Mouse (Mus musculus) central nervous system, embryonic 11.5 days (tissue): ENCODE data around the gene H2-Q1. TPM values are rescaled to one million over a fixed set of nuclear protein-coding genes. Genes with fewer than 3 reads are reported as not detected.

ENCODE experiments used
- polyA plus RNA-seq: library from polyadenylated mRNA; depleted of rRNA; stranded (reverse); fragments of >200 nt; gene quantifications from 2 replicates; pipeline ENCODE4 v1.2.3, GENCODE M21; 2012; rRNA removed

Gene H2-Q1
- polyA plus RNA-seq = 0.04 and 0.06 TPM in 2 replicates

DNA sequence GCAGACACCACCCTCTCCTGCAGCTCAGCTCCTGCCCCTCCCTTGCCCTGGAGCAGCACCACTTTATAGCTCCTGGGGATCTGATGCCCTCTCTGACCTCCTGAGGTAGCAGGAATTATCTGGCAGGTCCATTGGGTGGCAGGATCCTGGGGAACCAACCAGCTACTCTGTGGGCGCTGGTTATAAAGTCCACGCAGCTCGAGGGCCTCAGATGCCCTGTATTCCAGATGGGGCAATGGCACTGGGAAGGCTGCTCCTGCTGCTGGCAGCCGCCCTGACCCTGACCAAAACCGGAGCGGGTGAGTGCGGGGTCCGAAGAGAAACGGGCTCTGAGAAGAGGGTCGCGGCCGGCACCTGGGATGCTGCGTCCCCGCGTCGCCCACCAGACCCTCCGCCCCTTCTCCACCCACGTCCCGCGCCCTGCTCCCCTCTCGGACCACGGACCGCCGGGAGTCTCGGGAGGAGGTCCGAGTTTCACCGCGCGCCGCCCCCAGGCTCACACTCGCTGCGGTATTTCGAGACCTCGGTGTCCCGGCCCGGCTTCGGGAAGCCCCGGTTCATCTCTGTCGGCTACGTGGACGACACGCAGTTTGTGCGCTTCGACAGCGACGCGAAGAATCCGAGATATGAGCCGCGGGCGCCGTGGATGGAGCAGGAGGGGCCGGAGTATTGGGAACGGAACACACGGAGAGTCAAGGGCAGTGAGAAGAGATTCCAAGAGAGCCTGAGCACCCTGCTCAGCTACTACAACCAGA, at the start of gene H2-Q1:
H2-Q1 (plus strand) TSS at position 79 of the 755 bp plus-strand sequence.

DNA sequence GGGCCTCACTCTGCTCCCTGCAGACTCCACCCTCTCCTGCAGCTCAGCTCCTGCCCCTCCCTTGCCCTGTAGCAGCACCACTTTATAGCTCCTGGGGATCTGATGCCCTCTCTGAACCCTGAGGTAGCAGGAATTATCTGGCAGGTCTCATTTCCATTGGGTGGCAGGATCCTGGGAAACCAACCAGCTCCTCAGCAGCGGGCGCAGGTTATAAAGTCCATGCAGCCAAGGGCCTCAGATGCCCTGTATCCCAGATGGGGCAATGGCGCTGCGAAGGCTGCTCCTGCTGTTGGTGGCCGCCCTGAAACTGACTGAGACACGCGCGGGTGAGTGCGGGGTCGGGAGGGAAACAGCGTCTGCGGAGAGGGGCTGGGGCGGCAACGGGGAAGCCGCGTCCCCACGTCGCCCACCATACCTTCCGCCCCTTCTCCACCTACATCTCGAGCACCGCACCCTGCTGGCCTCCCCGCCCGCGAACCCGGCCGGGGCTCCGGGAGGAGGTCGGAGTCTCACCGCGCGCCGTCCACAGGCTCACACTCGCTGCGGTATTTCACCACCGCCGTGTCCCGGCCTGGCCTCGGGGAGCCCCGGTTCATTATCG, 22.0 kb downstream of the H2-Q1 start, which contains the start of gene H2-Q2:
H2-Q2 (plus strand) TSS at position 172 of the 601 bp plus-strand sequence.

Other genes starting within 250 kb of the H2-Q1 start
- gene Ly6g6e, start 243.5 kb upstream of the H2-Q1 start, polyA plus RNA-seq = 0.18 and 0.29 TPM in 2 replicates
- 2.5 and 3.0 TPM in 2 replicates for gene Ly6g6d, start 242.3 kb upstream of the H2-Q1 start, polyA plus RNA-seq
- 0.83 and 1.1 TPM in 2 replicates for gene Ly6g6f, start 234.8 kb upstream of the H2-Q1 start, polyA plus RNA-seq
- 39.3 and 52.2 TPM in 2 replicates for gene Abhd16a, start 231.1 kb upstream of the H2-Q1 start, polyA plus RNA-seq
- not detected in 2 replicates for gene Ly6g5c, start 212.1 kb upstream of the H2-Q1 start, polyA plus RNA-seq
- 1.1 and 2.1 TPM in 2 replicates for gene Ly6g5b, start 205.0 kb upstream of the H2-Q1 start, polyA plus RNA-seq
- gene Gpank1, start 198.9 kb upstream of the H2-Q1 start, polyA plus RNA-seq = 19.6 and 31.0 TPM in 2 replicates
- gene Csnk2b, start 198.4 kb upstream of the H2-Q1 start, polyA plus RNA-seq = 156 and 178 TPM in 2 replicates
- 5.3 and 13.0 TPM in 2 replicates for gene D17H6S53E, start 194.0 kb upstream of the H2-Q1 start, polyA plus RNA-seq
- 10.2 and 22.4 TPM in 2 replicates for gene Apom, start 188.4 kb upstream of the H2-Q1 start, polyA plus RNA-seq
- 201 and 247 TPM in 2 replicates for gene Bag6, start 185.2 kb upstream of the H2-Q1 start, polyA plus RNA-seq
- 320 and 416 TPM in 2 replicates for gene Prrc2a, start 155.5 kb upstream of the H2-Q1 start, polyA plus RNA-seq
- 3.3 and 4.8 TPM in 2 replicates for gene Aif1, start 144.3 kb upstream of the H2-Q1 start, polyA plus RNA-seq
- 7.8 and 12.4 TPM in 2 replicates for gene Lst1, start 132.0 kb upstream of the H2-Q1 start, polyA plus RNA-seq
- gene Ltb, start 126.0 kb upstream of the H2-Q1 start, polyA plus RNA-seq = 0.25 and 0.34 TPM in 2 replicates
- gene Tnf, start 118.4 kb upstream of the H2-Q1 start, polyA plus RNA-seq = 0.07 and 0.09 TPM in 2 replicates
- gene Lta, start 115.1 kb upstream of the H2-Q1 start, polyA plus RNA-seq = 0.04 and 0.07 TPM in 2 replicates
- not detected in 2 replicates for gene Gm16181, start 99.6 kb upstream of the H2-Q1 start, polyA plus RNA-seq
- gene Atp6v1g2, start 86.7 kb upstream of the H2-Q1 start, polyA plus RNA-seq = 17.3 and 17.7 TPM in 2 replicates
- 12.8 and 19.3 TPM in 2 replicates for gene Nfkbil1, start 84.6 kb upstream of the H2-Q1 start, polyA plus RNA-seq
- 967 and 1,050 TPM in 2 replicates for gene Ddx39b, start 78.7 kb upstream of the H2-Q1 start, polyA plus RNA-seq
- gene H2-D1, start 57.7 kb upstream of the H2-Q1 start, polyA plus RNA-seq = 19.9 and 27.4 TPM in 2 replicates
- 0.43 and 1.0 TPM in 2 replicates for gene H2-Q2, start 21.8 kb downstream of the H2-Q1 start, polyA plus RNA-seq
- gene H2-Q4, start 59.2 kb downstream of the H2-Q1 start, polyA plus RNA-seq = 9.9 and 11.3 TPM in 2 replicates
- gene H2-Q6, start 104.4 kb downstream of the H2-Q1 start, polyA plus RNA-seq = 1.5 and 2.1 TPM in 2 replicates
- 15.0 and 17.0 TPM in 2 replicates for gene H2-Q7, start 118.8 kb downstream of the H2-Q1 start, polyA plus RNA-seq
- 2.2 and 4.0 TPM in 2 replicates for gene H2-Q10, start 149.7 kb downstream of the H2-Q1 start, polyA plus RNA-seq
- gene Pou5f1, start 185.6 kb downstream of the H2-Q1 start, polyA plus RNA-seq = 0.24 and 0.57 TPM in 2 replicates
- 31.4 and 45.2 TPM in 2 replicates for gene Tcf19, start 196.4 kb downstream of the H2-Q1 start, polyA plus RNA-seq
- 36.9 and 61.2 TPM in 2 replicates for gene Cchcr1, start 196.7 kb downstream of the H2-Q1 start, polyA plus RNA-seq
- 1.4 and 1.9 TPM in 2 replicates for gene Psors1c2, start 212.8 kb downstream of the H2-Q1 start, polyA plus RNA-seq
- gene Cdsn, start 231.7 kb downstream of the H2-Q1 start, polyA plus RNA-seq = 0.04 TPM in 2 replicates
- not detected in 2 replicates for gene 2300002M23Rik, start 247.0 kb downstream of the H2-Q1 start, polyA plus RNA-seq